Mouse (Mus musculus) MEL (cell line): ENCODE data around the gene Bbof1. TPM values are rescaled to one million over a fixed set of nuclear protein-coding genes. Genes with fewer than 3 reads are reported as not detected.

Experiments used
- DNase-seq: peaks from one replicate; pipeline ENCODE4 v3.0.0; 2011; ENCODE audit warnings: low read depth, low spot score
- H3K27ac ChIP-seq: 2 replicates; pipeline ENCODE4 v1.5.1; 2012; ENCODE audit warnings: low read depth, mild to moderate bottlenecking, control low read depth, low read length, moderate library complexity; ENCODE audit not compliant: control insufficient read depth
- H3K27me3 ChIP-seq, 2 experiments: fragments of 150-350 bp in 1 of 2; sonication (generic) in 1 of 2; 2 replicates each; pipeline ENCODE4 v1.6.1; 2012; ENCODE audit warnings: low read length in 2 of 2, mild to moderate bottlenecking in 2 of 2, improper control_type of control experiment in 1 of 2, moderate library complexity in 1 of 2; ENCODE audit not compliant: insufficient read depth in 2 of 2, control insufficient read depth in 1 of 2
- H3K36me3 ChIP-seq, 2 experiments: 2 replicates each; pipeline ENCODE4 v1.6.1; 2012 to 2014; ENCODE audit warnings: low read length in 2 of 2, improper control_type of control experiment in 1 of 2, inconsistent platforms in 1 of 2, mild to moderate bottlenecking in 1 of 2; ENCODE audit not compliant: insufficient read depth in 2 of 2, control insufficient read depth in 1 of 2
- H3K4me1 ChIP-seq, 2 experiments: fragments of 150-350 bp in 1 of 2; sonication (generic) in 1 of 2; 2 replicates each; pipeline ENCODE4 v1.6.1; 2012; ENCODE audit warnings: low read length in 2 of 2, improper control_type of control experiment in 1 of 2, mild to moderate bottlenecking in 1 of 2; ENCODE audit not compliant: insufficient read depth in 2 of 2, control insufficient read depth in 1 of 2
- H3K4me3 ChIP-seq, 2 experiments: fragments of 150-350 bp in 1 of 2; sonication (generic) in 1 of 2; 2 replicates each; pipeline ENCODE4 v1.5.1; 2012; ENCODE audit warnings: low read depth in 2 of 2, low read length in 2 of 2, mild to moderate bottlenecking in 2 of 2, moderate library complexity in 2 of 2, control low read depth in 1 of 2, improper control_type of control experiment in 1 of 2; ENCODE audit not compliant: control insufficient read depth in 1 of 2, insufficient read depth in 1 of 2
- H3K79me2 ChIP-seq: 2 replicates; pipeline ENCODE4 v1.6.1; 2012; ENCODE audit warnings: mild to moderate bottlenecking, low read length, moderate library complexity; ENCODE audit not compliant: control insufficient read depth, poor library complexity, insufficient read depth
- H3K9ac ChIP-seq: 2 replicates; pipeline ENCODE4 v1.6.1; 2012; ENCODE audit warnings: low read depth, mild to moderate bottlenecking, control low read depth, low read length, moderate library complexity; ENCODE audit not compliant: control insufficient read depth, poor library complexity, severe bottlenecking
- H3K9me3 ChIP-seq: fragments of 150-350 bp; sonication (generic); replicated peaks from 2 replicates; pipeline ENCODE4 v1.6.1; 2012; ENCODE audit warnings: mild to moderate bottlenecking, low read length, improper control_type of control experiment, moderate library complexity; ENCODE audit not compliant: insufficient read depth
- BHLHE40 ChIP-seq: IDR thresholded peaks from 2 replicates; pipeline ENCODE4 v1.6.1; 2012; ENCODE audit warnings: low read depth, mild to moderate bottlenecking, inconsistent platforms, low read length, improper control_type of control experiment, borderline replicate concordance
- CHD1 ChIP-seq: IDR thresholded peaks from 2 replicates; pipeline ENCODE4 v1.6.1; 2012; ENCODE audit warnings: low read depth, mild to moderate bottlenecking, inconsistent platforms, low read length, improper control_type of control experiment
- CHD2 ChIP-seq: IDR thresholded peaks from 2 replicates; pipeline ENCODE4 v1.6.1; 2011; ENCODE audit warnings: low read length, improper control_type of control experiment
- CTCF ChIP-seq, 3 experiments: IDR thresholded peaks in 2 of 3; conservative IDR thresholded peaks in 1 of 3; 2 replicates each; pipeline ENCODE4 v1.5.1; 2011 to 2012; ENCODE audit warnings: low read length in 3 of 3, low read depth in 2 of 3, mild to moderate bottlenecking in 2 of 3, improper control_type of control experiment in 1 of 3, inconsistent platforms in 1 of 3, mixed read lengths in 1 of 3, moderate library complexity in 1 of 3; ENCODE audit not compliant: control insufficient read depth in 1 of 3, insufficient read depth in 1 of 3, poor library complexity in 1 of 3, severe bottlenecking in 1 of 3
- E2F4 ChIP-seq: IDR thresholded peaks from 2 replicates; pipeline ENCODE4 v1.6.1; 2011; ENCODE audit warnings: low read depth, low read length, improper control_type of control experiment, borderline replicate concordance
- ELF1 ChIP-seq: IDR thresholded peaks from 2 replicates; pipeline ENCODE4 v1.6.1; 2014; ENCODE audit warnings: low read depth, mild to moderate bottlenecking, inconsistent platforms, low read length, improper control_type of control experiment, moderate library complexity
- EP300 ChIP-seq, 2 experiments: IDR thresholded peaks; 2 replicates each; pipeline ENCODE4 v1.6.1; 2011; ENCODE audit warnings: improper control_type of control experiment in 2 of 2, low read length in 2 of 2, low read depth in 1 of 2, mild to moderate bottlenecking in 1 of 2
- ETS1 ChIP-seq: IDR thresholded peaks from 2 replicates; pipeline ENCODE4 v1.6.1; 2012; ENCODE audit warnings: low read depth, mild to moderate bottlenecking, inconsistent platforms, low read length, improper control_type of control experiment, moderate library complexity
- GATA1 ChIP-seq: IDR thresholded peaks from 2 replicates; pipeline ENCODE4 v1.6.1; 2011; ENCODE audit warnings: low read depth, low read length, improper control_type of control experiment
- HCFC1 ChIP-seq: IDR thresholded peaks from 2 replicates; pipeline ENCODE4 v1.6.1; 2012; ENCODE audit warnings: low read depth, mild to moderate bottlenecking, inconsistent platforms, low read length, improper control_type of control experiment, moderate library complexity
- JUND ChIP-seq: IDR thresholded peaks from 2 replicates; pipeline ENCODE4 v1.6.1; 2011; ENCODE audit warnings: low read depth, mild to moderate bottlenecking, improper control_type of control experiment, low read length
- MAFK ChIP-seq: IDR thresholded peaks from 2 replicates; pipeline ENCODE4 v1.6.1; 2011; ENCODE audit warnings: low read depth, mild to moderate bottlenecking, low read length, improper control_type of control experiment, borderline replicate concordance
- MAX ChIP-seq: IDR thresholded peaks from 2 replicates; pipeline ENCODE4 v1.6.1; 2011; ENCODE audit warnings: low read length, improper control_type of control experiment
- MAZ ChIP-seq: IDR thresholded peaks from 2 replicates; pipeline ENCODE4 v1.6.1; 2012; ENCODE audit warnings: low read depth, mild to moderate bottlenecking, inconsistent platforms, low read length, improper control_type of control experiment
- MEF2A ChIP-seq: IDR thresholded peaks from 2 replicates; pipeline ENCODE4 v1.6.1; 2014; ENCODE audit warnings: low read depth, mild to moderate bottlenecking, inconsistent platforms, low read length, improper control_type of control experiment; ENCODE audit not compliant: poor library complexity, insufficient replicate concordance, severe bottlenecking; ENCODE audit errors: extremely low read depth
- MXI1 ChIP-seq: IDR thresholded peaks from 2 replicates; pipeline ENCODE4 v1.6.1; 2011; ENCODE audit warnings: mild to moderate bottlenecking, low read depth, low read length, improper control_type of control experiment
- MYB ChIP-seq: IDR thresholded peaks from 2 replicates; pipeline ENCODE4 v1.6.1; 2011; ENCODE audit warnings: mild to moderate bottlenecking, low read depth, low read length, improper control_type of control experiment
- NELFE ChIP-seq: IDR thresholded peaks from 2 replicates; pipeline ENCODE4 v1.6.1; 2011; ENCODE audit warnings: low read depth, low read length, improper control_type of control experiment
- NRF1 ChIP-seq: IDR thresholded peaks from 2 replicates; pipeline ENCODE4 v1.6.1; 2014; ENCODE audit warnings: low read depth, mild to moderate bottlenecking, inconsistent platforms, low read length, improper control_type of control experiment, moderate library complexity; ENCODE audit not compliant: poor library complexity, insufficient read depth, severe bottlenecking
- POLR2AphosphoS5 ChIP-seq: IDR thresholded peaks from 2 replicates; pipeline ENCODE4 v1.6.1; 2012; ENCODE audit warnings: low read depth, borderline replicate concordance, mild to moderate bottlenecking, inconsistent platforms, low read length, moderate library complexity, mixed read lengths
- RAD21 ChIP-seq: IDR thresholded peaks from 2 replicates; pipeline ENCODE4 v1.6.1; 2011; ENCODE audit warnings: mild to moderate bottlenecking, low read depth, low read length, improper control_type of control experiment
- RCOR1 ChIP-seq: IDR thresholded peaks from 2 replicates; pipeline ENCODE4 v1.6.1; 2012; ENCODE audit warnings: low read depth, mild to moderate bottlenecking, inconsistent platforms, low read length, improper control_type of control experiment
- SIN3A ChIP-seq: IDR thresholded peaks from 2 replicates; pipeline ENCODE4 v1.6.1; 2012; ENCODE audit warnings: low read length, improper control_type of control experiment, inconsistent platforms
- SMC3 ChIP-seq: IDR thresholded peaks from 2 replicates; pipeline ENCODE4 v1.6.1; 2011; ENCODE audit warnings: low read depth, low read length, improper control_type of control experiment
- TAL1 ChIP-seq: IDR thresholded peaks from 2 replicates; pipeline ENCODE4 v1.6.1; 2012; ENCODE audit warnings: mild to moderate bottlenecking, inconsistent platforms, low read length, moderate library complexity, mixed read lengths
- TBP ChIP-seq: IDR thresholded peaks from 2 replicates; pipeline ENCODE4 v1.8.0; 2011; ENCODE audit warnings: low read depth, low read length, improper control_type of control experiment
- TCF12 ChIP-seq: IDR thresholded peaks from 2 replicates; pipeline ENCODE4 v1.6.1; 2014; ENCODE audit warnings: low read depth, mild to moderate bottlenecking, inconsistent platforms, low read length, improper control_type of control experiment, moderate library complexity
- USF1 ChIP-seq: IDR thresholded peaks from 2 replicates; pipeline ENCODE4 v1.6.1; 2014; ENCODE audit warnings: low read depth, mild to moderate bottlenecking, inconsistent platforms, low read length, improper control_type of control experiment, moderate library complexity
- ZC3H11A ChIP-seq: IDR thresholded peaks from 2 replicates; pipeline ENCODE4 v1.6.1; 2012; ENCODE audit warnings: low read depth, mild to moderate bottlenecking, inconsistent platforms, low read length, improper control_type of control experiment
- ZKSCAN1 ChIP-seq: IDR thresholded peaks from 2 replicates; pipeline ENCODE4 v1.6.1; 2012; ENCODE audit warnings: low read depth, mild to moderate bottlenecking, inconsistent platforms, low read length, improper control_type of control experiment, moderate library complexity
- ZMIZ1 ChIP-seq: IDR thresholded peaks from 2 replicates; pipeline ENCODE4 v1.6.1; 2012; ENCODE audit warnings: low read depth, mild to moderate bottlenecking, inconsistent platforms, low read length, improper control_type of control experiment, moderate library complexity
- polyA plus RNA-seq, 2 experiments: library from polyadenylated mRNA; stranded (reverse) in 1 of 2; unstranded in 1 of 2; fragments of >175 nt in 1 of 2; fragments of >200 nt in 1 of 2; gene quantifications; 2 replicates each; pipeline versions ENCODE4 v1.2.1 to v1.2.4; 2012; ENCODE audit warnings: low replicate concordance in 2 of 2, low read depth in 1 of 2; ENCODE audit not compliant: insufficient read length in 2 of 2, insufficient read depth in 1 of 2, missing spikeins in 1 of 2
- total RNA-seq: library from RNA; depleted of rRNA; stranded (reverse); fragments of 300-350 nt; gene quantifications from 2 replicates; pipeline ENCODE4 v1.2.3, GENCODE M21; 2012

Bbof1 gene
- total and polyA plus RNA-seq, 3 experiments = 0.81 to 1.3 TPM; not detected in 1

DNA sequence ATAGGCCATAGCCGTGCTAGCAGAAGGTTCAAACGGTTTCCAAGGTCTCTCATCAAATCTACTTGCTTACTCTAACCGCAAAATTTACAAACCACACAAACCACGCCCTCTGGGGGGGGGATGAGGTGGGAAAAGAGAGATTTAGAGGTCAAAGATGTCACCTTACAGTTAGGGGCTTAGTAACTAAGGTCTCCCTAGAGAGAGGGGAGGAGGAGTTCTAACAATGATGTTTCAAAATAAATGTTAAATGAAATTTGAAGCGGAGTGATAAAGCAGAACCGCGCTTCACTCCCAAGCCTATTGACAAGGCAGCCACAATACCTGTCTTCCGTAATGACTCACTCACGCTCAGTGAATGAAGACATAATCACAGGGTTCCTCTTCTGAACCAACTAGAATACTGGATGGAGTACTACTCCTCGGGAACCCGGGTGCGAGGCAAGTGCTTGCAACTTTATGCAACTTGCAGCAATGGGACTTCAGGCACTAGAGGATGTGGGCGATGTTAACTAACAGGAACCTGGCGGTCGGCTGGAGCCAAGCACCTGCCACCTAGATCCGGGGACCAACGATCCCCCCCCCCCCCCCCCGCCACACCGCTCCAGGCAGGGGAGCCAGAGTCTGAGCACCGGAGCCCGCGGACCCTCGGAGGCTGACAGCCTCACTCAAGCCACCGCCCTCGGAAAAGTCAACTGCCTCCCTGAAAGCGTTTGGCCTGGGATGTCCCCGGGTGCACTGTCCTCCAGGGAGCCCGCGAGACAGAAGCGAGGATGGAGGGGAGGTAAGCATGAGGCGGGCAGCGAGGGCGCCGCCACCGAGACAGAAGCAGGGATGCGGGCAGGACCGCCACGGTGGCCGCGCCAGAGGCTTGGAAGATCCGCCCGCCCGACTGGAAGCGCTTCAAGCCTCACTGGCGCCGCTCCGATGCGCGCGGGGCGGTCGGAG is 725 bp upstream of the Bbof1 start:
- DNase-seq = peak; percentile 86
- TF ChIP-seq ETS1 = 0 out of 2 replicates have a peak, but pooled peaks have one; percentile 33
- no peak for TF ChIP-seq SMC3
- TF ChIP-seq JUND = no peak
- TF ChIP-seq CHD1 = no peak
- TF ChIP-seq TAL1 = no peak
- TF ChIP-seq BHLHE40 = no peak
- peak; percentile 82; the same call in 1 of the 2 replicates for TF ChIP-seq MAZ
- 0 out of 2 replicates have a peak, but pooled peaks have one; percentile 4 for TF ChIP-seq MAX
- TF ChIP-seq MYB = peak; percentile 28; the same call in 1 of the 2 replicates
- TF ChIP-seq ELF1 = no peak
- peak; percentile 33 to 43; a peak in 3 of 4 replicates for TF ChIP-seq EP300 (IDR thresholded peaks at IDR 0.05; ENCODE audit: low read depth in 1 of 2, low read length in 2 of 2)
- TF ChIP-seq ZKSCAN1 = no peak
- TF ChIP-seq MAFK = no peak
- no peak for TF ChIP-seq RAD21
- TF ChIP-seq NELFE = no peak
- TF ChIP-seq USF1 = no peak
- no peak for TF ChIP-seq CHD2
- peak; percentile 80 for TF ChIP-seq SIN3A
- TF ChIP-seq MEF2A = no peak
- TF ChIP-seq ZMIZ1 = no peak
- TF ChIP-seq TBP = peak; percentile 27; the same call in 1 of the 2 replicates
- TF ChIP-seq MXI1 = no peak
- no peak for TF ChIP-seq ZC3H11A
- TF ChIP-seq POLR2AphosphoS5 = no peak
- no peak for TF ChIP-seq GATA1
- no peak for TF ChIP-seq E2F4
- TF ChIP-seq CTCF (IDR thresholded peaks at IDR 0.05 in 2 of 3, conservative IDR thresholded peaks at IDR 0.05 in 1 of 3; ENCODE audit: control insufficient read depth in 1 of 3, insufficient read depth in 1 of 3, low read depth in 2 of 3, low read length in 3 of 3, poor library complexity in 1 of 3, severe bottlenecking in 1 of 3) = no peak
- no peak; the same call in 1 of the 2 replicates for TF ChIP-seq HCFC1
- peak; percentile 69 for TF ChIP-seq RCOR1
- no peak for TF ChIP-seq TCF12
- TF ChIP-seq NRF1 = no peak

More for the DNA sequence above, 725 bp upstream of the Bbof1 start:
- Histone ChIP-seq H3K27me3 (no peaks in the 10 kb centered on the region), H3K9ac (peak overlapping the region; percentile 76), H3K36me3 (peaks cover 0 to 8% of the 10 kb centered on the region in 2 experiments; a peak in 2 of 4 replicates), H3K79me2 (no peaks in the 10 kb centered on the region; the same call in 1 of the 2 replicates), H3K4me3 (peak overlapping the region; percentile 67 to 94), H3K4me1 (peaks cover 4 to 8% of the 10 kb centered on the region in 2 experiments; a peak in 3 of 4 replicates), H3K27ac (peak overlapping the region; percentile 68), H3K9me3 (no peaks in the 10 kb centered on the region)
